Mouse (Mus musculus): ENCODE measurements at regions not wholly inside any gene's neighbourhood (a gene's known extent, or its start where the extent isn't known, plus 50 kb on each side); places are given as distances from the start of the nearest gene placed in this dataset.

- peak; percentile 34 for DNase-seq
Observed at GRCm38 (mm10) chr6:116767738-116768522, 51.2 kb upstream of the Tmem72 start.

DNA sequence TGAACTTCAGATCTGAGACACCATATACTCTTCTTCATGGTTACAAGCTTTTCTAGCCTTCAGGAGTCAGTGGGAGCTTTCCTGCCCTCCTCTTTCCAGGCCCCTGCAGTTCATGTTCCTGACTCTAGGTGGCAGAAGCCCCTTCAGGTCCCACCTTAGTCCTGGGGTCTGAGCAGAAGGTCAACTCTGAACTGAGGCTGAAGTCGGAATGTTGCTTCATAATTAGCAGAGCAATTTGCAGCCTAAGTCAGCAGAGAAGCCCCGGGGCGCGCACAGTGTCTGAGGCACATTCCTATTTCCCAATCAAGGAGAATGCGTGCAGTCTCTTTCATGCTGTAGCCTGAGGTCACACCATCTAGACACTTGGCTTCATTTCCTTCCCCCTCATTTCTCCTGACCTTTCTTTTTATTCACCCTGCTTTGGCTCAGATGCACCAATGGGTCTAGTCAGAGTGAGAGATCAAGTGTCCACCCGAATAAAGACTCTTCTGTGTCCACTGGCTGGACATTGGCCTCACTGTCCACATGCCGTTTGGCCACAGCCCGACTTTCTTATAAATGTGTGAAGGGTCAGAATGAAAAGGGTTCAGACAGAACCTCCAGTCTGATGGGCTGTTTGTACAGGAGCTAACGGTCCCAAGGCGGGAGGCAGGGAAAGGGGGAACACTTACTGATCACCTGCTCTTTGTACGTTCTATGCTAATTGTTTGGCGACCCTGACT is 58.4 kb upstream of the Tmem72 start:
- DNase-seq = no peak

DNA sequence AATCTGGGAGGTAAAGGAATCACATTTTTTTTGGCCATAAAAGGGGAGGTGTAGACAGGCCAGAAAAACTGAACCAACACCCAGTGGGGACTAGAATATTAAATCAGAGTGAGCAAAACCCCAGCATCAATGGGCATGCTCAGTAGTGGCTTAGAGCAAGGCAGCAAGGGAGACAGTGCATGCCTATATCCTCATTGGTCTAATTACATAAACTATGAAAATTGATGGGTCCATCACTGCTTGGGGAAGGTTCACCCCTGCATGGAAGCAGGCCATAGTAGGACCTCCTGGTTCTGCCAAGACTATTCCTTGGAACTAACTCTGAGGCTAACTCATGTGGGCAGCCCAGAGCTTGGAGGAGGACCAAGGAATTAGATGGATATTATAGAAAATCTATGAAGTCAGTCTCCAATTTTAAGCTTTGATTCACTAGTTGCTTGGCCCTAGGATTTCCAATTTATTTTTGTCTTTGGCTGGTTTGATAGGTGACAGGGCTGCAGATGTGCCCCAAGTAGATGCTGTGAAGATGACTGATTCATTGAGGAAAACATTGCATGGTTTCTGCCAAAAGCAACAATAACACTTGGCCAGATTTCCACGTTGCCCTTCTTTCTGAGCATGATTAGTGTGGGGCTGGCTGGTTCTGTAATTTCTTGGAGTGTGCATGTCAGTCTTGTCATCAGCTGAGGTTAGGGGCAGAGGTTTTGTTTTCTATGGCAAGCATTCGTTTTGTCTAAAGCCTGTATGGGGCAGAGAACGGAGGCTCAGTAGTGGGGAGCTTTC is 70.0 kb upstream of the Tmem72 start:
- no peak for DNase-seq

- no peak for DNase-seq
Observed at GRCm38 (mm10) chr6:116793321-116793960, 76.7 kb upstream of the Tmem72 start.

DNA sequence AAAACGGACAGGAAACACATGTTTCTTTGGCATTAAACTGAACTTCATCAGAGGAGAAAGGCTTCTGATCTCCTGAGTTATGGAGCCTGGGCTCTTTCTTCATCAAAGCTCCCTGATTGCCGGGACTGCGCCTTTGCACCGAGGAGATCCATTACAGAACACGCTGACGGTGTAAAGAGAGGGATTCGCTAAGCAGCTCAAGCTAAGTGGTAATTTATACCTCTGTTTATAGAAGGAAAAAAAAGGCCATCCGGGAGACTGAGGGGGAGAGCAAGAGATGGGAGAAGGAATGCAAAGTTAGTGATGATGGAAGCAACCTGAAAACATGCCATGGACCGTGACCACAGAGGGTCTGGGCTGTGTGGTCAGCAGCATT is 77.2 kb upstream of the Tmem72 start:
- no peak for DNase-seq

- DNase-seq = no peak
Observed at GRCm38 (mm10) chr6:116821215-116821912, 104.7 kb upstream of the Tmem72 start.

DNA sequence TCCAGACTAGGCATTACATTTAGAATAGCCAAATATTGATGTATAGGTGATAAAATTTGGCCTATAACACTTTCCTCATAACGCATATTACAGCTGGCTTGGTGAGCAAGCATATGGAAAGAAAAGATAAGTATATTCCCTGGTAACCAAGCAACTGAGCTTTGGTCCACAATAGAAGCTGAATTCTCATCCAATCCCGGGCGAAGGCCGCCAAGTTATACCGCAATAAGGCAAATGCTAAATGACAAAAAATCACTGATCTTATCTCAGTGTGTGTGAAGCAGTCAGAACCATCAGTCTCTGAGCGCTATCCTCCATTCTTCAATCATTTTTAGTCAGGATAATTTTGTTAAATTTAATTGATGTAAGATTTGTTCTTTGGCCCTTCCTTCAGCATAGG is 105.9 kb upstream of the Tmem72 start:
- no peak for DNase-seq

DNA sequence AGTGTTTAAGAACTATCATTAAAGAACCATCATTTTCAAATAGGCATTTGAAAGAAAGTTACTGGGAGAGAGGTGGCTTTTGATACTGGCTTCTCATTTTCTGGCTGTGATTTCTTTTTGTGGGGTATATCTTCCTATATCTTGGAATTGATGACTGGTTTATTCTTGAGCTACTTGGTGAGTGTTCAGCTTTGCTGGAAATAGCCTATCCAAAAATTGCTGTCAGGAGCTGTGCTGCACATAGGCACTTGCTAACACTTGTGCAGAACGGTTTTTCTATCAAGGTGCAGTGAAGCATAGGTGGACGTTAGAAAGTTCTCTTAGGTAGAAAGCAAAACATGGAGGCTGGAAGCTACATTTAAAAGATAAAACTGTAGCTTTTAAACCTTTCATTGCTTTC is 108.9 kb upstream of the Tmem72 start:
- DNase-seq = no peak

- peak; percentile 1 for DNase-seq
Observed at GRCm38 (mm10) chr6:116829341-116829740, 112.6 kb upstream of the Tmem72 start.

DNA sequence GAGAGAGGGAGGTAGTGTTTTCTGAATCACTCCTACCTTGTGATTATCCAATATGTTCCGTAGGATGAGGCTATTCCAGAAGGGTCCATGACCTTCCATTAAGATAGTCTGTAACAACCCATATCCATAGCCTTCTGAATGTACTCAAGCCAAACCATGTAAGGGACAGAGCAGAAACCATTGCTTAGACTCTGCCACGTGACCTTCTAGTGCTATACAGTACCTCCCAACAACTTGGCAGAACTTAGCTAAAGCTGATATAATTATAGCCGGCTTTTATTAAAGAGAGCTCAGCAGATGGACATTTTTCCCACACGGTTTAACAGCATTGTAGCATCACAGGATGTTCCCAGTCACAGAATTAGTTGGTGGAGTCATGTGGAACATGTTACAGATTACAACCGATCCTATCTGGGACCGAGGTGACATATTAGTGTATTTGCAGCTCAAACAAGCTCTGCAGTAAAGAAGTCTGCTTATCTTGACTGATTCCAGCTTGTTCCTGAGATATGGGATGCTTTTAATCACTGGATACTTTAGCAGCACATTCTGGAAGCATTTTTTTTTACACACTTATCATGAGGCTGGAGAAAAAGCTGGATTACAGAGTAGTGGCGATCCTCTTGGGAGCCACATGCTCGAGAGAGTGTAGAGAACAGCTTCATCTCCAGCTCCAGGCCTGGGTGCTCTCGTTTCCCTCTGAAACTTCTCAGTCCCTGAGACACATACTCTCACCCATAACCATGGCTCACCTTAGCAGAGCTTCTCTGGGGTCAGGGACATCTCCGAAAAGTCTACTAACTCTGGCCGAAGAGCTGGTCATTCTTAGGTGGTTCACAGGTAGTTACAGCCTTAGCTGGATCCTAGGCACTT is 129.5 kb upstream of the Tmem72 start:
- no peak for DNase-seq

GRCm38 (mm10) chr6:116848538-116849093 is 131.9 kb upstream of the Tmem72 start:
- no peak for DNase-seq

GRCm38 (mm10) chr6:116854029-116854428 is 137.3 kb upstream of the Tmem72 start:
- DNase-seq = no peak

DNA sequence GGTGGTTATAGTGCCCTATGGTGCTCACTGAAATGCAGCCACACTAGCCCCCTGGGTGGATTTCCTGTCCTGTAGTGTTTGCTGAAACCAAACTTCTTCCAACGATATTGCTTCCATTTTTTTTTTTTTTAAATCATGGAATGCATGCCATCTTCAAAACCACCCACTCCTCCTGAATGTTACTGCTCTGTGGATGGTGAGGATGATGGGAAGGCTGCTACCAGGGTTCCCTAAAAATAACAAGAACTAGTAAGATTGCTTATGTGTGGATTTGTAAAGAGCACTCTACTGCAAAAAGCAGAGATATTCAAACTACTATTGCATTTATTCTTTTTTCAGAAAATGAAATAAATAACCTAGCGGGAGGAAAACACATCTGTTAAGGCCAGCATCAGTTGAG is 139.4 kb upstream of the Tmem72 start:
- DNase-seq = no peak

- DNase-seq = no peak
Observed at GRCm38 (mm10) chr6:116856917-116857491, 140.3 kb upstream of the Tmem72 start.

DNA sequence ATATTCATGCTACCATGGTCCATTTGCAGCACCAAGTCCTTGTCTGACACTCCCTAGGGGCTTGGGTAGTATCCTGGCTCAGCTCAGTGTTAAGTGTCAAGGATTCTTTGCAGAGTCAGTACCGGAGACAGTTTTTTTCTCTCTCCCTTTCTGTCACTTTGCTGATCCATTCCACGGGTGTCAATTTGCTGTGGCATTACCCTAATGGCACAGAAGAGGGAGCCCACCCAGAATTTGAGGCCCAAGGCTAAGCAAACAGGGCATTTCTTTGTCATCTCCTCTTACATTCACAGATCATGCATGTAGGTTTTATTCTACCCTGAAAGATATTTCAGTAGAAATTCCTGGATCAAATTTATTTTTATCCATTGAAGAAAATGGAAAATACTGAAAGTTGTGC is 146.4 kb upstream of the Tmem72 start:
- DNase-seq = no peak

GRCm38 (mm10) chr6:116863626-116864025 is 146.9 kb upstream of the Tmem72 start:
- DNase-seq = no peak

GRCm38 (mm10) chr6:116893299-116893698 is 176.6 kb upstream of the Tmem72 start:
- DNase-seq = no peak

- DNase-seq = no peak
Observed at GRCm38 (mm10) chr6:116894252-116894651, 177.5 kb upstream of the Tmem72 start.

GRCm38 (mm10) chr6:116895114-116895513 is 178.4 kb upstream of the Tmem72 start:
- peak; percentile 13 for DNase-seq

- no peak for DNase-seq
Observed at GRCm38 (mm10) chr6:116896132-116896630, 179.5 kb upstream of the Tmem72 start.

GRCm38 (mm10) chr6:116901816-116902215 is 185.1 kb upstream of the Tmem72 start:
- DNase-seq = no peak
